Mouse (Mus musculus) liver, embryonic 15.5 days (tissue): ENCODE results near the gene Gm28051. TPM values are rescaled to one million over a fixed set of nuclear protein-coding genes. Genes with fewer than 3 reads are reported as not detected.

ENCODE experiments used
- ATAC-seq: fragments of 200-750 bp; cut with Nextera tagmentation; 2 replicates; pipeline ENCODE4 v1.8.0; 2017; ENCODE audit warnings: moderate number of reproducible peaks, mild to moderate bottlenecking, moderate library complexity; ENCODE audit not compliant: insufficient read depth
- H3K27ac ChIP-seq: fragments of 300-500 bp; sonication (generic); replicated peaks from 2 replicates; pipeline ENCODE4 v1.5.1; 2015; ENCODE audit warnings: mild to moderate bottlenecking, inconsistent platforms
- H3K27me3 ChIP-seq: fragments of 300-500 bp; sonication (generic); 2 replicates; pipeline ENCODE4 v1.6.1; 2015; ENCODE audit warnings: mild to moderate bottlenecking, inconsistent platforms
- H3K36me3 ChIP-seq: fragments of 300-500 bp; sonication (generic); replicated peaks from 2 replicates; pipeline ENCODE4 v1.6.1; 2015; ENCODE audit warnings: moderate library complexity, mild to moderate bottlenecking, inconsistent platforms
- H3K4me1 ChIP-seq: fragments of 300-500 bp; sonication (generic); replicated peaks from 2 replicates; pipeline ENCODE4 v1.6.1; 2015; ENCODE audit warnings: inconsistent platforms
- H3K4me2 ChIP-seq: fragments of 300-500 bp; sonication (generic); 2 replicates; pipeline ENCODE4 v1.6.1; 2015; ENCODE audit warnings: moderate library complexity, mild to moderate bottlenecking, inconsistent platforms
- H3K4me3 ChIP-seq: fragments of 300-500 bp; sonication (generic); replicated peaks from 2 replicates; pipeline ENCODE4 v1.5.1; 2015; ENCODE audit warnings: mild to moderate bottlenecking, inconsistent platforms
- H3K9ac ChIP-seq: fragments of 300-500 bp; sonication (generic); 2 replicates; pipeline ENCODE4 v1.6.1; 2015; ENCODE audit warnings: moderate library complexity, mild to moderate bottlenecking, inconsistent platforms
- H3K9me3 ChIP-seq: fragments of 300-500 bp; sonication (generic); replicated peaks from 2 replicates; pipeline ENCODE4 v1.6.1; 2016; ENCODE audit warnings: inconsistent platforms
- WGBS: fragments of 180-500 bp; shearing (Covaris S2); methylation state at CpG from one replicate; pipeline ENCODE4 v1.1.7; 2015; ENCODE audit warnings: mixed read lengths; ENCODE audit not compliant: insufficient replicate concordance; 5-methylcytosine and 5-hydroxymethylcytosine counted together
- polyA plus RNA-seq: library from polyadenylated mRNA; unstranded; fragments of >200 nt; fragmentation: Nextera tagmentation; extraction: Ambion mirVana; gene quantifications from 2 replicates; pipeline ENCODE4 v1.2.1, GENCODE M21; 2015

The Gm28051 gene
- polyA plus RNA-seq, 1 experiment from 2014 or later = not detected

- 32% methylated on average over 13 of the region's 13 CpGs for WGBS
- H3K9me3 ChIP-seq = no peaks in the 10 kb centered on the region
- H3K27me3 ChIP-seq = 0 out of 2 replicates have a peak, but pooled peaks cover 4% of the 10 kb centered on the region
- H3K9ac ChIP-seq = no peak overlapping the region
- ATAC-seq = no peak
- H3K27ac ChIP-seq = no peak overlapping the region
- no peaks in the 10 kb centered on the region for H3K36me3 ChIP-seq
- no peaks in the 10 kb centered on the region for H3K4me1 ChIP-seq
- no peak overlapping the region for H3K4me3 ChIP-seq
- no peak overlapping the region for H3K4me2 ChIP-seq
Measured at GRCm38 (mm10) chr12:102719552-102720315, 37.8 kb downstream of the Gm28051 start.

GRCm38 (mm10) chr12:102714654-102715395 lies 42.7 kb downstream of the Gm28051 start:
- H3K27me3 ChIP-seq = no peaks in the 10 kb centered on the region
- no peak overlapping the region for H3K9ac ChIP-seq
- H3K4me1 ChIP-seq = no peaks in the 10 kb centered on the region
- 66% methylated on average over 10 of the region's 10 CpGs for WGBS
- H3K27ac ChIP-seq = no peak overlapping the region
- no peak overlapping the region for H3K4me3 ChIP-seq
- ATAC-seq = no peak
- H3K9me3 ChIP-seq = no peaks in the 10 kb centered on the region
- no peaks in the 10 kb centered on the region for H3K36me3 ChIP-seq
- no peak overlapping the region for H3K4me2 ChIP-seq

DNA sequence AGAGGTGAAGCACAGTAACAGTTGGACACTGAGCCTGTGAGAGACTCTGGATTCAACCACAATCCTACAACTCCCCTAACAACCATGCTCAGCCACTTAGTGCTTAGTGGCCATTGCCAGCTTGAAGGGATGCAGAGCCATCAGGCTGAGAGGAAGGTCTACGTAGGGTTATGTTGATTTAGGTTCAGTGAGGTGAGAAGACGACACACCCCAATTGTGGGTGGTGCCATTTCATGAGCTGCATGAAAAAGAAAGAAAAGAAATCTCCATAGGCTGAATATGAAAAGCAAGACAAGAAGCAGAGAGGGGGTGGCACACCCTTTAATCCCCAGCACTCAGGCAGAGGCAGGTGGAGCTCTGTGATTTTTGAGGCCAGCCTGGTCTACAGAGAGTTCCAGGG lies 43.4 kb downstream of the Gm28051 start:
- Histone ChIP-seq H3K9me3 (no peaks in the 10 kb centered on the region), H3K27me3 (no peaks in the 10 kb centered on the region), H3K27ac (no peak overlapping the region), H3K4me1 (no peaks in the 10 kb centered on the region), H3K4me2 (no peak overlapping the region), H3K36me3 (no peaks in the 10 kb centered on the region), H3K9ac (no peak overlapping the region), H3K4me3 (no peak overlapping the region)
- 60% methylated on average over 2 of the region's 2 CpGs for WGBS
- ATAC-seq = no peak

- 0 out of 2 replicates have a peak, but pooled peaks cover under 1% of the 10 kb centered on the region for H3K27me3 ChIP-seq
- no peak overlapping the region for H3K9ac ChIP-seq
- H3K27ac ChIP-seq = 0 out of 2 replicates have a peak overlapping the region, but pooled peaks have one; percentile 14
- peak overlapping the region; percentile 7; the same call in 1 of the 2 replicates for H3K4me2 ChIP-seq
- no peaks in the 10 kb centered on the region for H3K4me1 ChIP-seq
- H3K36me3 ChIP-seq = no peaks in the 10 kb centered on the region
- 0 out of 2 replicates have a peak, but pooled peaks have one; percentile 22 for ATAC-seq
- WGBS = 42% methylated on average over 20 of the region's 20 CpGs
- H3K9me3 ChIP-seq = no peaks in the 10 kb centered on the region
- no peak overlapping the region for H3K4me3 ChIP-seq
Measured at GRCm38 (mm10) chr12:102713153-102713865, 44.3 kb downstream of the Gm28051 start.

GRCm38 (mm10) chr12:102710851-102711375 lies 46.7 kb downstream of the Gm28051 start:
- Histone ChIP-seq H3K9ac (no peak overlapping the region), H3K36me3 (no peaks in the 10 kb centered on the region), H3K27ac (no peak overlapping the region), H3K9me3 (no peaks in the 10 kb centered on the region), H3K4me3 (no peak overlapping the region), H3K4me1 (peaks cover under 1% of the 10 kb centered on the region; the same call in 1 of the 2 replicates), H3K4me2 (no peak overlapping the region), H3K27me3 (peaks cover 24% of the 10 kb centered on the region)
- WGBS = 61% methylated on average over 4 of the region's 4 CpGs
- no peak for ATAC-seq

DNA sequence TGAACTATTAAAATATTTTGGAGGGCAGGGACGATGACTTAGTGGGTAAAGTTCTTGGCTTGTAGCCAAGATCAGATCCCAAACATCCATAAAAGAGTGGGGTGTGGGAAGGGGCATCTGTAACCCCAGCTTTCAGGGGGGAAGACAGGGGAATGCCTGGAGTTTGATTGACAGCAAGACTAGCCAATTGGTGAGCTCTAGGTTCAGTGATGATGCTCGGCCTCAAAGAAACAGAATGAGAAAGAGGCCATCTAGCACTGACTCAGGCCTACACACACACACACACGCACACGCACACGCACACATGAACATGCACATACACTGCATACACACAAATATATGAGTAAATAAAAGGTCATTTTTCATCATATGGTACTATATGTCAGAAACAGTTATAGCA lies 47.7 kb downstream of the Gm28051 start:
- 66% methylated on average over 5 of the region's 5 CpGs for WGBS
- ATAC-seq = no peak
- H3K27me3 ChIP-seq = peaks cover 30% of the 10 kb centered on the region
- H3K27ac ChIP-seq = no peak overlapping the region
- H3K9ac ChIP-seq = no peak overlapping the region
- H3K9me3 ChIP-seq = no peaks in the 10 kb centered on the region
- H3K4me2 ChIP-seq = no peak overlapping the region
- no peaks in the 10 kb centered on the region for H3K36me3 ChIP-seq
- H3K4me1 ChIP-seq = peaks cover 11% of the 10 kb centered on the region
- no peak overlapping the region for H3K4me3 ChIP-seq

DNA sequence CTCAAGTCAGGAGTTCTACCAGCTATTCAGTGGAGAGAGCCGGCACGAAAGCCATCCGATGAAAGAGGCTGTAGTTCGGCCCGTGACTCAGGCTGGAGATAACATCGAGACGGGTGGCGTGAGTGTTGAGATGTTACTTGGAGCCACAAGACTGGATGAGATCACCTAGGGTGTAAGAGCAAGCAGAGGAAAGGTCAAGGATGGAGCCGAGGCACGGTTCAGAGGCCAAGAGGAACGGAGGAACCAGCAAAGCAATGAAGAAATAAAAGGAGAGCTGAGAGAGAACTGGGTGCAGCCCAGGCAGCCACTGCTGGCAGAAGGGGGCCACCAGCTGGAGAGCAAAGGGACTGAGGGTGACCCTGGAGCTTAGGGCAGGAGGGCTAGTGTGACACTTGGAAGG lies 49.3 kb downstream of the Gm28051 start:
- Histone ChIP-seq H3K9ac (no peak overlapping the region), H3K4me2 (no peak overlapping the region), H3K4me1 (peaks cover 26% of the 10 kb centered on the region), H3K27me3 (peaks cover 42% of the 10 kb centered on the region), H3K9me3 (no peaks in the 10 kb centered on the region), H3K4me3 (no peak overlapping the region), H3K36me3 (no peaks in the 10 kb centered on the region), H3K27ac (no peak overlapping the region)
- WGBS = 64% methylated on average over 11 of the region's 11 CpGs
- no peak for ATAC-seq

GRCm38 (mm10) chr12:102706833-102707463 lies 50.6 kb downstream of the Gm28051 start:
- Histone ChIP-seq H3K4me2 (no peak overlapping the region), H3K9ac (no peak overlapping the region), H3K4me3 (no peak overlapping the region), H3K27ac (no peak overlapping the region), H3K9me3 (no peaks in the 10 kb centered on the region), H3K4me1 (peaks cover 38% of the 10 kb centered on the region), H3K36me3 (no peaks in the 10 kb centered on the region), H3K27me3 (peaks cover 42% of the 10 kb centered on the region)
- 79% methylated on average over 10 of the region's 10 CpGs for WGBS
- no peak for ATAC-seq

- Histone ChIP-seq H3K9me3 (no peaks in the 10 kb centered on the region), H3K9ac (no peak overlapping the region), H3K36me3 (no peaks in the 10 kb centered on the region), H3K4me1 (peaks cover 41% of the 10 kb centered on the region), H3K27ac (0 out of 2 replicates have a peak overlapping the region, but pooled peaks have one; percentile 85), H3K4me2 (peak overlapping the region; percentile 98), H3K4me3 (no peak overlapping the region; the same call in 1 of the 2 replicates), H3K27me3 (peaks cover 42% of the 10 kb centered on the region)
- ATAC-seq = no peak
- 65% methylated on average over 6 of the region's 6 CpGs for WGBS
Measured at GRCm38 (mm10) chr12:102705906-102706640, 51.5 kb downstream of the Gm28051 start.
